Mouse (Mus musculus) liver, embryonic 14.5 days (tissue): ENCODE measurements around the gene Ets1. TPM values are rescaled to one million over a fixed set of nuclear protein-coding genes. Genes with fewer than 3 reads are reported as not detected.

Source experiments
- ATAC-seq: fragments of 200-750 bp; cut with Nextera tagmentation; 2 replicates; pipeline ENCODE4 v1.8.0; 2017; ENCODE audit warnings: moderate number of reproducible peaks, mild to moderate bottlenecking, moderate library complexity; ENCODE audit not compliant: insufficient read depth
- DNase-seq, 3 experiments: peaks; one replicate each; pipeline ENCODE4 v3.0.0-alpha.2; 2012 to 2013; ENCODE audit warnings: low read depth in 3 of 3, low spot score in 3 of 3
- H3K27ac ChIP-seq: fragments of 300-500 bp; sonication (generic); 2 replicates; pipeline ENCODE4 v1.5.1; 2014; ENCODE audit warnings: moderate library complexity, mild to moderate bottlenecking, control low read depth, inconsistent platforms
- H3K27me3 ChIP-seq: fragments of 300-500 bp; sonication (generic); 2 replicates; pipeline ENCODE4 v1.6.1; 2014; ENCODE audit warnings: mild to moderate bottlenecking, low read length, moderate library complexity; ENCODE audit not compliant: control insufficient read depth, insufficient read depth
- H3K36me3 ChIP-seq: fragments of 300-500 bp; sonication (generic); replicated peaks from 2 replicates; pipeline ENCODE4 v1.6.1; 2014; ENCODE audit warnings: low read depth; ENCODE audit not compliant: control insufficient read depth, insufficient read depth
- H3K4me1 ChIP-seq, 2 experiments: fragments of 200-500 bp in 1 of 2; fragments of 300-500 bp in 1 of 2; sonication (generic) in 1 of 2; replicated peaks; 2 replicates each; pipeline ENCODE4 v1.6.1; 2012 to 2014; ENCODE audit warnings: antibody characterized with exemption in 1 of 2, inconsistent platforms in 1 of 2, low read length in 1 of 2; ENCODE audit not compliant: control insufficient read depth in 2 of 2, insufficient read depth in 2 of 2
- H3K4me2 ChIP-seq: fragments of 300-500 bp; sonication (generic); 2 replicates; pipeline ENCODE4 v1.6.1; 2014; ENCODE audit warnings: low read depth, mild to moderate bottlenecking, control low read depth, moderate library complexity
- H3K4me3 ChIP-seq, 2 experiments: fragments of 200-500 bp in 1 of 2; fragments of 300-500 bp in 1 of 2; sonication (generic) in 1 of 2; 2 replicates each; pipeline ENCODE4 v1.5.1; 2012 to 2014; ENCODE audit warnings: low read depth in 2 of 2, low read length in 2 of 2, mild to moderate bottlenecking in 2 of 2, control low read depth in 1 of 2, inconsistent platforms in 1 of 2, moderate library complexity in 1 of 2; ENCODE audit not compliant: insufficient read depth in 1 of 2
- H3K9ac ChIP-seq: fragments of 300-500 bp; sonication (generic); replicated peaks from 2 replicates; pipeline ENCODE4 v1.6.1; 2014; ENCODE audit warnings: mild to moderate bottlenecking, control low read depth, moderate library complexity
- H3K9me3 ChIP-seq: fragments of 300-500 bp; sonication (generic); 2 replicates; pipeline ENCODE4 v1.6.1; 2016; ENCODE audit warnings: low read length, mixed read lengths; ENCODE audit not compliant: control insufficient read depth
- CTCF ChIP-seq: IDR thresholded peaks from 2 replicates; pipeline ENCODE4 v1.5.1; 2016; ENCODE audit warnings: antibody characterized with exemption, low read depth, control low read depth
- EP300 ChIP-seq: IDR thresholded peaks from 2 replicates; pipeline ENCODE4 v1.6.1; 2016; ENCODE audit warnings: antibody characterized with exemption, low read depth
- WGBS: fragments of 180-500 bp; shearing (Covaris S2); extraction: QIAGEN DNeasy Blood & Tissue Kit; methylation state at CpG from one replicate; pipeline ENCODE4 v1.1.7; 2014; ENCODE audit not compliant: insufficient replicate concordance; 5-methylcytosine and 5-hydroxymethylcytosine counted together
- polyA plus RNA-seq, 2 experiments: library from polyadenylated mRNA; depleted of rRNA in 1 of 2; stranded (reverse) in 1 of 2; unstranded in 1 of 2; fragments of >200 nt; fragmentation: Nextera tagmentation in 1 of 2; extraction: Ambion mirVana in 1 of 2; gene quantifications; 2 replicates each; pipeline versions ENCODE4 v1.2.1 to v1.2.3; 2012 to 2014

Gene Ets1
- polyA plus RNA-seq, 2 experiments: 4.4 to 8.0 TPM

- Histone ChIP-seq H3K4me2 (no peak overlapping the region), H3K9me3 (no peaks in the 10 kb centered on the region), H3K36me3 (no peaks in the 10 kb centered on the region), H3K4me3 (no peak overlapping the region), H3K9ac (no peak overlapping the region), H3K27ac (no peak overlapping the region), H3K27me3 (no peaks in the 10 kb centered on the region), H3K4me1 (peaks cover 0 to 20% of the 10 kb centered on the region in 2 experiments; a peak in 3 of 4 replicates)
- WGBS: 53% methylated on average over 7 of the region's 7 CpGs
- DNase-seq (no peak), ATAC-seq (no peak)
- TF ChIP-seq EP300 (no peak), CTCF (no peak)
These were observed 78.5 kb downstream of the Ets1 start for GRCm38 (mm10) chr9:32714487-32714886.

GRCm38 (mm10) chr9:32715806-32716466, 79.9 kb downstream of the Ets1 start:
- Histone ChIP-seq H3K4me3 (no peak overlapping the region), H3K4me1 (peaks cover 0 to 10% of the 10 kb centered on the region in 2 experiments; a peak in 3 of 4 replicates), H3K36me3 (no peaks in the 10 kb centered on the region), H3K9me3 (no peaks in the 10 kb centered on the region), H3K27ac (no peak overlapping the region), H3K4me2 (no peak overlapping the region), H3K9ac (no peak overlapping the region), H3K27me3 (no peaks in the 10 kb centered on the region)
- WGBS: 34% methylated on average over 9 of the region's 9 CpGs
- DNase-seq (no peak), ATAC-seq (no peak)
- no peak for TF ChIP-seq EP300
- TF ChIP-seq CTCF: no peak

DNA sequence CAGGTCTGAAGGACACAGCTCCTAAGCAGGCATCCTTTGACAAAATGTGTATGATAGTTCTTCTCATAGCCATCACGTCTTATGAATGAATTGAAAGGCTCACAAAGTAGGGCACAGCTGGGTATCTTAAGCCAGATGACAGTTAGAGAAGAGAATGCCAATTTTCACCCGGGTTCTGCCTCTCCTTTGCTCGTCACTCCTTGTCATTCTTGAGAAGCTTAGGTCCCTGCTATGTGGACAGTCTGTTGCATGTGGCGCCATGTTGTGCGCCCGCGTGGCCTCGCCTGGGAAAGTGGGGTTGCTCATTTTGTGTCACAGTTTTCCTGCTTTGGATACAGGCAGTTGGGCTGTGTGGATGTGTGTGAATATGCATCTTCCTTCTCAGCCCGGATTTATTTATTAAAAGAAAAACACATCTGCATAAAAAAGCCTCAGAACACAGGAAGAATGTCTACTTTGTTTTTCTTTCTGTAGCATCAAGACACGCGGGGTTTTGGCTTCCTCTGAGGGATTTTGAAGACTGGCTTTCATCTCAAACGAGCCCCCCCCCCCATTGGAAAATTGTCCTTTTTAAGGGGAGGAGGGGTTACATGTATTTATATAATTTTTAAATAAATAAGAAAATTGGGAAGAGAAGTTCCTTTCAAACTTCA, 81.4 kb downstream of the Ets1 start:
- ATAC-seq (no peak), DNase-seq (no peak)
- Histone ChIP-seq H3K4me1 (peaks cover 0 to 5% of the 10 kb centered on the region in 2 experiments; a peak in 3 of 4 replicates), H3K36me3 (no peaks in the 10 kb centered on the region), H3K4me2 (no peak overlapping the region), H3K9me3 (no peaks in the 10 kb centered on the region), H3K27ac (no peak overlapping the region), H3K4me3 (no peak overlapping the region), H3K9ac (no peak overlapping the region), H3K27me3 (no peaks in the 10 kb centered on the region)
- WGBS: 63% methylated on average over 12 of the region's 12 CpGs
- TF ChIP-seq CTCF (no peak), EP300 (no peak)

DNA sequence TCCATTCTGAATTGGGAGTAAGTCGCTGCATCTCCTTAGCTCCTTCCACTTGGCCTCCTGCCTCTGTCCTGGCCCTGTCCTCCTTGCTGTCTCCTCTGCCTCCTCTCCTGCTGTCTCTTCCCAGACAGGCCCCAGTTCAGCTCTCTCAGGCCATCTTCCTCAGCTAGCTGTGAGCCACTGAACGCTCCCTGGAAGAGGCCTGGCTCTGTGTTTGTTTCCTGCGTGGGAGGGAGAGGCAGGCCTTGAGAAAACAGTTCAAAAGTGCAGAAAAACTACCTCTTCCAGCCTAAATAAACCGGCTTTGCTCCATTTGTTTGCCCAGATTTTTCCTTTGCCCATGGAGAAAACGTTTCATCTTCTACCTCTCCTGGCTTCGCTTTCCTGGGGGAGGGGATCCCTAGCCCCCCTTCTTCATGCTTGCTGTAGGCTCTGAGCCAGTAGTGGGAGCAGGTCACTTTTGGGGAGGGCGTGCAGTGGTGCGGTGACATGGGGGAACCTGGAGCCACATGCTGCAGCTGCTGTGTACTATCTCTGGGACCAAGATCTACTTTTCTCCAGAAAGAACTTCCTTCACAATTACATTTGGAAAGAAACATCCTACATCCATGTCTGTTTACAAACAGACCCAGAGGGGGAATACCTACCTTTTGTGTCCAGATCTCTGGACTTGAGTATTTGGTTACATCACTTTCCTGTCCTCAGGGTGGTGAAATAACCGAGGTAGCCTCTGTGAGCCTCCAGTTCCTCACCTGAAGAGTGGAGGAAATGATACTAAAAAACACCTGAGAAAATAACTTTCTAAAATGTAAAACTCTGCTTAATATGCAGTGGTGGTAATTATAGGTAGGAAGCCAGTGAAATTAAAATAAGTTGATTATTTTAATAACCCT, 82.2 kb downstream of the Ets1 start:
- H3K27ac ChIP-seq: no peak overlapping the region
- DNase-seq (no peak), ATAC-seq (no peak)
- H3K4me3 ChIP-seq: no peak overlapping the region
- H3K27me3 ChIP-seq: no peaks in the 10 kb centered on the region
- no peaks in the 10 kb centered on the region for H3K36me3 ChIP-seq
- 41% methylated on average over 9 of the region's 9 CpGs for WGBS
- H3K4me1 ChIP-seq: peaks cover 0 to 5% of the 10 kb centered on the region in 2 experiments; a peak in 3 of 4 replicates
- no peaks in the 10 kb centered on the region for H3K9me3 ChIP-seq
- H3K9ac ChIP-seq: no peak overlapping the region
- H3K4me2 ChIP-seq: no peak overlapping the region
- TF ChIP-seq CTCF: no peak
- no peak for TF ChIP-seq EP300

DNA sequence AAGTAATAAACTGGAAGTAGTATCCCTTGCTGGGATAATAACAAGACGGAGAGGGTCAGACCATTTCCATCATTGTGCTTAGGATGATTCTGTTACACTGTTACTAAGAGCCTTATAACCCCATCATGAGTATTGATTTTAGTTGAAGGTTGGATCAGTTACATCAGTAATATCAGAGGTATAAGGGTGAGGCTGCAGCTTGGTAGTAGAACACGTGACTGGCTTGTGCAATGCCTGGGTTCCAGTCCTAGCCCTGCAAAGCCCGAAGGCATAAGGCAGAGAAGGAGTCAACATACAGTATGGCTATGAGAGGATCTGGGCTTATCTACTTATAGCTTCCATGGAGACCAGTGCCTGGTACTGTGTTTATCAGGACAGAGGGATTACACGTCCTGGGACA, 82.8 kb downstream of the Ets1 start:
- TF ChIP-seq EP300: no peak
- no peak for TF ChIP-seq CTCF
- H3K9ac ChIP-seq: no peak overlapping the region
- H3K27ac ChIP-seq: no peak overlapping the region
- H3K4me3 ChIP-seq: no peak overlapping the region
- H3K4me2 ChIP-seq: no peak overlapping the region
- peaks cover 0 to 5% of the 10 kb centered on the region in 2 experiments; a peak in 3 of 4 replicates for H3K4me1 ChIP-seq
- ATAC-seq (no peak), DNase-seq (no peak)
- H3K36me3 ChIP-seq: no peaks in the 10 kb centered on the region
- 48% methylated on average over 4 of the region's 4 CpGs for WGBS
- H3K9me3 ChIP-seq: no peaks in the 10 kb centered on the region
- no peaks in the 10 kb centered on the region for H3K27me3 ChIP-seq
